Mouse (Mus musculus): ENCODE results near the gene Cebpzos. TPM values are rescaled to one million over a fixed set of nuclear protein-coding genes. Genes with fewer than 3 reads are reported as not detected.

Gene Cebpzos
- polyA plus RNA-seq (2015; fragmentation: Nextera tagmentation; extraction: Ambion mirVana): 145 and 146 TPM in 2 replicates

- Histone ChIP-seq H3K4me1 (replicated peaks; ENCODE audit: insufficient read depth, low read length) (peaks cover 5% of the 10 kb centered on the region; the same call in 1 of the 2 replicates), H3K4me3 (replicated peaks; ENCODE audit: low read depth, low read length) (peak within 1 kb of the TSS; percentile 59), H3K36me3 (ENCODE audit: insufficient read depth, low read length) (peaks cover 14% of the 10 kb centered on the region), H3K9ac (ENCODE audit: low read depth, low read length) (peak within 1 kb of the TSS; percentile 75), H3K9me3 (replicated peaks; ENCODE audit: low read length) (no peaks in the 10 kb centered on the region), H3K27me3 (ENCODE audit: insufficient read depth, low read length) (no peaks in the 10 kb centered on the region), H3K4me2 (ENCODE audit: low read length) (peak within 1 kb of the TSS; percentile 75), H3K27ac (peak within 1 kb of the TSS; percentile 89)
- ATAC-seq (replicated peaks; ENCODE audit: low FRiP score, low read depth) (peak; percentile 93), DNase-seq (ENCODE audit: low spot score) (peak; percentile 82)
- WGBS: under 1% methylated on average over 37 of the region's 37 CpGs
- peak; percentile 8; the same call in 1 of the 2 replicates for TF ChIP-seq CTCF (IDR thresholded peaks at IDR 0.05; ENCODE audit: low read depth)
Observed at GRCm38 (mm10) chr17:78916369-78916813, at the start of gene Cebpzos. Cebpzos (plus strand) TSS chr17:78916500.

DNA sequence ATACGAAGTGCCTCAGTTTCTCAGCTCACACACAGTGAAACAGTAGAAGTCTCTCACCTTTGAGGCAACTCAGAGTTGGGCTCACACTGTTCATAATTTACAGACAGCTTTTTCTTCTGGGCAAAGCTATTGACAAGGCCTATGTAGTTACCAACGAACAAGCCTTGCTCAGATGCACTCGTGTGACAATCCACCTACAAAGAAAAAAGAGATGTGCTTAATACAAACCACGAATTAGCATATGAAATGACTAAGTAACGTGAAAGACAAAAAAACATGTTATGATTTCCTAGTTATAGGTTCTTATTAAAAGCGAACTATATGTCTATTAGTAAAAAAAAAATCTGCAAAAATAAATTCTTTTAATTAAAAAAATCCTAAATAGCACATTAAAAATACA, 42.4 kb upstream of the Cebpzos start:
- peaks cover 14% of the 10 kb centered on the region for H3K36me3 ChIP-seq (ENCODE audit: insufficient read depth, low read length)
- no peak overlapping the region for H3K4me2 ChIP-seq (ENCODE audit: low read length)
- no peak overlapping the region for H3K27ac ChIP-seq
- H3K9me3 ChIP-seq (replicated peaks; ENCODE audit: low read length): no peaks in the 10 kb centered on the region
- DNase-seq (ENCODE audit: low spot score) (no peak), ATAC-seq (replicated peaks; ENCODE audit: low FRiP score, low read depth) (no peak)
- 92% methylated on average over 6 of the region's 6 CpGs for WGBS
- no peaks in the 10 kb centered on the region for H3K27me3 ChIP-seq (ENCODE audit: insufficient read depth, low read length)
- H3K4me3 ChIP-seq (replicated peaks; ENCODE audit: low read depth, low read length): no peak overlapping the region
- TF ChIP-seq CTCF (IDR thresholded peaks at IDR 0.05; ENCODE audit: low read depth): no peak
- H3K4me1 ChIP-seq (replicated peaks; ENCODE audit: insufficient read depth, low read length): no peaks in the 10 kb centered on the region
- H3K9ac ChIP-seq (ENCODE audit: low read depth, low read length): no peak overlapping the region

GRCm38 (mm10) chr17:78881878-78882304, 34.4 kb upstream of the Cebpzos start:
- TF ChIP-seq CTCF (IDR thresholded peaks at IDR 0.05; ENCODE audit: low read depth): no peak
- H3K9ac ChIP-seq (ENCODE audit: low read depth, low read length): peak overlapping the region; percentile 66
- no peaks in the 10 kb centered on the region for H3K27me3 ChIP-seq (ENCODE audit: insufficient read depth, low read length)
- H3K27ac ChIP-seq: peak overlapping the region; percentile 89
- 13% methylated on average over 6 of the region's 7 CpGs for WGBS
- H3K36me3 ChIP-seq (ENCODE audit: insufficient read depth, low read length): 0 out of 2 replicates have a peak, but pooled peaks cover 3% of the 10 kb centered on the region
- H3K4me2 ChIP-seq (ENCODE audit: low read length): peak overlapping the region; percentile 62
- no peaks in the 10 kb centered on the region for H3K9me3 ChIP-seq (replicated peaks; ENCODE audit: low read length)
- H3K4me3 ChIP-seq (replicated peaks; ENCODE audit: low read depth, low read length): peak overlapping the region; percentile 59
- DNase-seq (ENCODE audit: low spot score): peak; percentile 37
- H3K4me1 ChIP-seq (replicated peaks; ENCODE audit: insufficient read depth, low read length): peaks cover 7% of the 10 kb centered on the region; the same call in 1 of the 2 replicates
- peak; percentile 45 for ATAC-seq (replicated peaks; ENCODE audit: low FRiP score, low read depth)

- under 1% methylated on average over 28 of the region's 28 CpGs for WGBS
- ATAC-seq (replicated peaks; ENCODE audit: low FRiP score, low read depth) (peak; percentile 99), DNase-seq (ENCODE audit: low spot score) (peak; percentile 94)
- Histone ChIP-seq H3K27me3 (ENCODE audit: insufficient read depth, low read length) (no peaks in the 10 kb centered on the region), H3K9ac (ENCODE audit: low read depth, low read length) (peak within 1 kb of the TSS; percentile 66), H3K4me2 (ENCODE audit: low read length) (peak within 1 kb of the TSS; percentile 62), H3K27ac (peak within 1 kb of the TSS; percentile 89), H3K4me1 (replicated peaks; ENCODE audit: insufficient read depth, low read length) (peaks cover 7% of the 10 kb centered on the region; the same call in 1 of the 2 replicates), H3K9me3 (replicated peaks; ENCODE audit: low read length) (no peaks in the 10 kb centered on the region), H3K36me3 (ENCODE audit: insufficient read depth, low read length) (0 out of 2 replicates have a peak, but pooled peaks cover 3% of the 10 kb centered on the region), H3K4me3 (replicated peaks; ENCODE audit: low read depth, low read length) (peak within 1 kb of the TSS; percentile 59)
- TF ChIP-seq CTCF (IDR thresholded peaks at IDR 0.05; ENCODE audit: low read depth): no peak
Observed at GRCm38 (mm10) chr17:78882401-78883112, 33.7 kb upstream of the Cebpzos start, which contains the start of gene Eif2ak2. Eif2ak2 (minus strand) TSS chr17:78882573.

GRCm38 (mm10) chr17:78883291-78883690, 33.0 kb upstream of the Cebpzos start:
- Histone ChIP-seq H3K9me3 (replicated peaks; ENCODE audit: low read length) (no peaks in the 10 kb centered on the region), H3K9ac (ENCODE audit: low read depth, low read length) (no peak overlapping the region), H3K27me3 (ENCODE audit: insufficient read depth, low read length) (no peaks in the 10 kb centered on the region), H3K4me3 (replicated peaks; ENCODE audit: low read depth, low read length) (no peak overlapping the region), H3K27ac (no peak overlapping the region), H3K4me2 (ENCODE audit: low read length) (no peak overlapping the region), H3K4me1 (replicated peaks; ENCODE audit: insufficient read depth, low read length) (peaks cover 7% of the 10 kb centered on the region; the same call in 1 of the 2 replicates), H3K36me3 (ENCODE audit: insufficient read depth, low read length) (no peaks in the 10 kb centered on the region)
- WGBS: 91% methylated on average over 4 of the region's 4 CpGs
- no peak for DNase-seq (ENCODE audit: low spot score)
- TF ChIP-seq CTCF (IDR thresholded peaks at IDR 0.05; ENCODE audit: low read depth): no peak
- ATAC-seq (replicated peaks; ENCODE audit: low FRiP score, low read depth): no peak

DNA sequence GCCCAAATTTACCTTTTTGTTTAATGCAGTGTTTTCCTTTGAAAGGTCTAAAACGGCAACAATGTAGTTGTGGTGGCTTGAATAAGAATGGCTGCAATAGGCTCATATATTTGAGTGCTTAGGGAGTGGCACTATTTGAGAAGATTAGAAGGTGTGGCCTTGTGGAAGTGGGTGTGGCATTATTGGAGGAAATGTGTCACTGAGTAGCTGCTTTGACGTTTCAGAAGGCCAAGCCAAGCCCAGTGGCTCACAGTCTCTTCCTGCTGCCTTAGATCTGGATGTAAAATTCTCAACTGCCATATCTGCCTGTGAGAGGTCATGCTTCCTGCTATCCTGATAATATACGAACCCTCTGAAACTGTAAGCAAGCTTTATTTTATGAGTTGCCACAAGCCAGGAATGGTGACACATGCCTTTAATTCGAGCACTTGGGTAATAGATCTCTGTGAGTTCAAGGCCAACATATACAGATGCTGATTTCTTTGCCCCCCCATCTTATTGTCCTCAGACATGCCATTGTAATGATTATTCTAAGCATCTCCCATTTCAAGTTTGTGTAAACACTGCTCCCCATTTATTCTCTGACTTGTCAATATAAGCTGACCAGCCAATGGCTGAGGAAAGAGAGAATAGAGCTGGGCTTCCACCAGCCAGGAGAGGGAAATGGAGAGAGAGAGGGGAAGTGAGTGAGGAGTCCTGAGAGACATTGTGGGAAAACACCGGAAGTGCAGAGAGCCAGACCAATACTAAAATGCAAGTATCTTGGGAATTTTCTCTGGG, 30.8 kb upstream of the Cebpzos start:
- 78% methylated on average over 5 of the region's 5 CpGs for WGBS
- DNase-seq (ENCODE audit: low spot score) (no peak), ATAC-seq (replicated peaks; ENCODE audit: low FRiP score, low read depth) (no peak)
- Histone ChIP-seq H3K4me2 (ENCODE audit: low read length) (no peak overlapping the region), H3K36me3 (ENCODE audit: insufficient read depth, low read length) (no peaks in the 10 kb centered on the region), H3K9ac (ENCODE audit: low read depth, low read length) (no peak overlapping the region), H3K27ac (no peak overlapping the region), H3K9me3 (replicated peaks; ENCODE audit: low read length) (no peaks in the 10 kb centered on the region), H3K4me3 (replicated peaks; ENCODE audit: low read depth, low read length) (no peak overlapping the region), H3K4me1 (replicated peaks; ENCODE audit: insufficient read depth, low read length) (peaks cover 7% of the 10 kb centered on the region; the same call in 1 of the 2 replicates), H3K27me3 (ENCODE audit: insufficient read depth, low read length) (no peaks in the 10 kb centered on the region)
- TF ChIP-seq CTCF (IDR thresholded peaks at IDR 0.05; ENCODE audit: low read depth): no peak

Data from kidney, postnatal 0 days (tissue).